Mouse (Mus musculus) cerebral cortex, adult 2 months (tissue): ENCODE data around the gene Shc3.

ENCODE experiments used
- WGBS: fragments of 180-500 bp; shearing (Covaris S2); methylation state at CpG from one replicate; pipeline ENCODE4 v1.1.7; 2018; 5-methylcytosine and 5-hydroxymethylcytosine counted together

Gene Shc3

GRCm38 (mm10) chr13:51568501-51568901 lies 718 bp downstream of the Shc3 start:
- WGBS: 6% methylated on average over 13 of the region's 13 CpGs

GRCm38 (mm10) chr13:51567411-51567851 lies 1.8 kb downstream of the Shc3 start:
- WGBS: under 1% methylated on average over 38 of the region's 38 CpGs

GRCm38 (mm10) chr13:51567078-51567395 lies 2.2 kb downstream of the Shc3 start:
- 2% methylated on average over 42 of the region's 42 CpGs for WGBS

GRCm38 (mm10) chr13:51566371-51567077 lies 2.7 kb downstream of the Shc3 start:
- 6% methylated on average over 22 of the region's 22 CpGs for WGBS

- 19% methylated on average over 6 of the region's 6 CpGs for whole genome bisulfite sequencing
Measured at GRCm38 (mm10) chr13:51564741-51565140, 4.5 kb downstream of the Shc3 start.

GRCm38 (mm10) chr13:51553343-51553742 lies 15.9 kb downstream of the Shc3 start:
- WGBS: 84% methylated on average over 11 of the region's 11 CpGs

- 60% methylated on average over 3 of the region's 3 CpGs for WGBS
Measured at GRCm38 (mm10) chr13:51552233-51552632, 17.0 kb downstream of the Shc3 start.

- 79% methylated on average over 3 of the region's 3 CpGs for WGBS
Measured at GRCm38 (mm10) chr13:51551824-51552223, 17.4 kb downstream of the Shc3 start.

- WGBS: 71% methylated on average over 8 of the region's 8 CpGs
Measured at GRCm38 (mm10) chr13:51539816-51540215, 29.4 kb downstream of the Shc3 start.

- WGBS: 94% methylated on average over 7 of the region's 7 CpGs
Measured at GRCm38 (mm10) chr13:51535326-51535725, 33.9 kb downstream of the Shc3 start.

- WGBS: 4% methylated on average over 7 of the region's 7 CpGs
Measured at GRCm38 (mm10) chr13:51526480-51526879, 42.7 kb downstream of the Shc3 start.

GRCm38 (mm10) chr13:51524316-51524715 lies 44.9 kb downstream of the Shc3 start:
- 89% methylated on average over 4 of the region's 4 CpGs for WGBS

GRCm38 (mm10) chr13:51523311-51523710 lies 45.9 kb downstream of the Shc3 start:
- WGBS: 57% methylated on average over 10 of the region's 10 CpGs

GRCm38 (mm10) chr13:51518880-51519279 lies 50.3 kb downstream of the Shc3 start:
- WGBS: 95% methylated on average over 6 of the region's 6 CpGs

- WGBS: 68% methylated on average over 4 of the region's 4 CpGs
Measured at GRCm38 (mm10) chr13:51517943-51518342, 51.3 kb downstream of the Shc3 start.

- 56% methylated on average over 9 of the region's 9 CpGs for WGBS
Measured at GRCm38 (mm10) chr13:51508836-51509235, 60.4 kb downstream of the Shc3 start.

- 43% methylated on average over 5 of the region's 5 CpGs for WGBS
Measured at GRCm38 (mm10) chr13:51505711-51506110, 63.5 kb downstream of the Shc3 start.

GRCm38 (mm10) chr13:51499769-51500168 lies 69.5 kb downstream of the Shc3 start:
- WGBS: 36% methylated on average over 1 of the region's 1 CpGs

- WGBS: 79% methylated on average over 9 of the region's 9 CpGs
Measured at GRCm38 (mm10) chr13:51493676-51494075, 75.5 kb downstream of the Shc3 start.

- 58% methylated on average over 8 of the region's 8 CpGs for WGBS
Measured at GRCm38 (mm10) chr13:51491649-51492435, 77.4 kb downstream of the Shc3 start.

- 92% methylated on average over 6 of the region's 6 CpGs for WGBS
Measured at GRCm38 (mm10) chr13:51490195-51490594, 79.0 kb downstream of the Shc3 start.

GRCm38 (mm10) chr13:51488945-51489344 lies 80.3 kb downstream of the Shc3 start:
- 82% methylated on average over 3 of the region's 3 CpGs for WGBS

GRCm38 (mm10) chr13:51485291-51485690 lies 83.9 kb downstream of the Shc3 start:
- 58% methylated on average over 9 of the region's 9 CpGs for WGBS
